Mouse (Mus musculus) neutrophil, adult 65 days (primary cell): ENCODE measurements around the gene 4930513O06Rik. TPM values are rescaled to one million over a fixed set of nuclear protein-coding genes. Genes with fewer than 3 reads are reported as not detected.

Experiments
- total RNA-seq: library from RNA; stranded (reverse); gene quantifications from 2 replicates; pipeline ENCODE4 v1.2.4, GENCODE M21; 2023

4930513O06Rik gene
- not detected in 2 replicates for total RNA-seq

DNA sequence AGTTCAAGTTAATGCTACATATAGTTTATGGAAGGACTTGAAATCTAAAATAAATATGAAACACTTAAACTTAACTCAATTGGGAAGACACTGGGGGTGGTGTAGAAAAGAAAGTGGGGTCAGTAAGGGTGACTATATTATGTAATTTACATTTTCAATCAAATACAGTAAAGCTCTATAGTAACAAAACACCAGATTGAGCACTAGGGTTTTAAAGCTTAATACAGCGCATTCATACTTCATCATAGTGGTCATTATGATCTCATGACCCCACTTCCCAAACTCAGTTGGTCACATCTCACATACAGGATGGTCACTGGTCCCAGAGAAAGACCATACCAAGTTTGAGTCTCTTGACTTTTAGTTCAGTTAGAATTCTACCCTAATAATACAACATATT is at the start of gene 4930513O06Rik:
Gene 4930513O06Rik (plus strand): TSS at position 301 of the 400 bp plus-strand sequence.

DNA sequence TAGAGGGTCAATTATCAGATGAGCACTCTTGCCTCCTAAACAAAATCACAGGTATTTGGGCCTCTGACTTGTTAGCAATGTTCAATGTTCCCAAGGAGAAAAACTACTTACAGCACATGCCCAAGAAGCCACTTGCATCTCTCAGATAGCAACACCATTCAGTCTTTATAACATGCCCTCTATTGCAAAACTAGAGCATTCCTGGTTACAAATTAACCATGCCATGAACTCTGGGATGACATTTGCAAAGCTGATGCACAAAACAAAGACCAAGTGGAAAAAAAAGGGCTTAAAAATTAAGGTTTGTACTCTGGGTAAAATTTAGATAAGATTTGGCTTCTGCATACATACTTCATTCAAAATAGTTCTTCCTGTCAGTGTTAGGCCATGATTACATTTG is 966 bp upstream of the 4930513O06Rik start, which contains the start of gene Serpina7:
Gene Serpina7 (minus strand): TSS at position 160 of the 400 bp plus-strand sequence.

Other genes with a start within 250 kb of the 4930513O06Rik start
- gene Nrk, start 171.8 kb upstream of the 4930513O06Rik start, total RNA-seq = not detected in 2 replicates
- not detected in 2 replicates for gene Serpina7, start 1.0 kb upstream of the 4930513O06Rik start, total RNA-seq
- gene 4933428M09Rik, start 93.0 kb downstream of the 4930513O06Rik start, total RNA-seq = not detected in 2 replicates
- gene Mum1l1, start 123.8 kb downstream of the 4930513O06Rik start, total RNA-seq = not detected in 2 replicates
- 0.34 TPM in 1 of 2 replicates, not detected in the other for gene Trap1a, start 247.4 kb downstream of the 4930513O06Rik start, total RNA-seq